In genomic region chr3:152191791-152192237, GRCm38 (mm10) we compare ENCODE assay signal across 8 mouse cellular contexts. TPM values are rescaled to one million over a fixed set of nuclear protein-coding genes. Genes with fewer than 3 reads are reported as not detected.
A peak's percentile ranks its signal among the peaks of the same experiment; 100 is the strongest.
DNase-seq lines count a peak whose midpoint lies in the region; ATAC-seq lines count a peak whose summit lies in the region.

No protein-coding gene starts in this region.

- H3K4me2 ChIP-seq in heart, embryonic 11.5 days: peak overlapping the region; percentile 83
- peak overlapping the region; percentile 67 for H3K4me2 ChIP-seq in kidney, embryonic 16.5 days (replicated peaks; ENCODE audit: low read depth, low read length)

- H3K36me3 ChIP-seq in heart, embryonic 11.5 days (ENCODE audit: control insufficient read depth, insufficient read depth, low read length): no peaks in the 10 kb centered on the region
- no peaks in the 10 kb centered on the region for H3K36me3 ChIP-seq in kidney, embryonic 16.5 days (ENCODE audit: insufficient read depth, low read length)
- H3K36me3 ChIP-seq in macrophage (ENCODE audit: inconsistent target): no peaks in the 10 kb centered on the region

- intact Hi-C loops in left cerebral cortex, postnatal 4 days (cut with DNase I): no loop called here

- H3K4me1 ChIP-seq in heart, embryonic 11.5 days (ENCODE audit: control insufficient read depth, insufficient read depth, low read length): peaks cover 20% of the 10 kb centered on the region
- H3K4me1 ChIP-seq in kidney, embryonic 16.5 days (ENCODE audit: insufficient read depth, low read length): peaks cover 16% of the 10 kb centered on the region

- H3K9me3 ChIP-seq in heart, embryonic 11.5 days (replicated peaks; ENCODE audit: control insufficient read depth, low read length): no peaks in the 10 kb centered on the region
- H3K9me3 ChIP-seq in kidney, embryonic 16.5 days (ENCODE audit: low read length): no peaks in the 10 kb centered on the region

- H3K9ac ChIP-seq in heart, embryonic 11.5 days (ENCODE audit: low read depth, low read length): peak overlapping the region; percentile 80
- peak overlapping the region; percentile 67 for H3K9ac ChIP-seq in kidney, embryonic 16.5 days (replicated peaks; ENCODE audit: low read length)

- peak overlapping the region; percentile 51 for H3K4me3 ChIP-seq in heart, embryonic 11.5 days (ENCODE audit: low read depth, low read length)
- H3K4me3 ChIP-seq in kidney, embryonic 16.5 days (ENCODE audit: low read length): peak overlapping the region; percentile 59
- peak overlapping the region; percentile 67 for H3K4me3 ChIP-seq in macrophage (ENCODE audit: inconsistent target)

- 9% methylated on average over 6 of the region's 6 CpGs for WGBS in heart, embryonic 11.5 days (ENCODE audit: insufficient replicate concordance)
- WGBS in kidney, embryonic 16.5 days: 7% methylated on average over 6 of the region's 6 CpGs
- WGBS in macrophage (ENCODE audit: missing documents): 3% methylated on average over 6 of the region's 6 CpGs

- H3K27ac ChIP-seq in heart, embryonic 11.5 days (ENCODE audit: low read depth, low read length): peak overlapping the region; percentile 89
- peak overlapping the region; percentile 86 for H3K27ac ChIP-seq in kidney, embryonic 16.5 days (ENCODE audit: low read length)
- H3K27ac ChIP-seq in macrophage: peak overlapping the region; percentile 54

- peaks cover 61% of the 10 kb centered on the region for H3K79me2 ChIP-seq in macrophage (ENCODE audit: inconsistent target)

- ATAC-seq in heart, embryonic 11.5 days (replicated peaks; ENCODE audit: insufficient number of reproducible peaks, low FRiP score, low TSS enrichment): peak; percentile 71
- ATAC-seq in kidney, embryonic 16.5 days (ENCODE audit: low FRiP score, low TSS enrichment): peak; percentile 42

- peak; percentile 45 for DNase-seq in thymus, postnatal 0 days (ENCODE audit: low spot score)
- no peak for DNase-seq in thymus, adult 18-20 months
- DNase-seq in embryo, embryonic 11 days: peak; percentile 53
- no peak for DNase-seq in yolk sac, embryonic 10.5 days (ENCODE audit: low spot score)
- DNase-seq in left cerebral cortex, postnatal 4 days: no peak

- H3K27me3 ChIP-seq in heart, embryonic 11.5 days (ENCODE audit: control insufficient read depth, insufficient read depth, low read length): no peaks in the 10 kb centered on the region
- no peaks in the 10 kb centered on the region for H3K27me3 ChIP-seq in kidney, embryonic 16.5 days (ENCODE audit: insufficient read depth, low read length)

RNA-seq across cellular contexts. Expression of gene Dnajb4, which starts 18.3 kb away (rescaled TPM):
- 35.3 and 37.0 TPM in 2 replicates for polyA plus RNA-seq in thymus, postnatal 0 days (2015; fragmentation: Nextera tagmentation; extraction: Ambion mirVana)
- polyA plus RNA-seq in heart, embryonic 11.5 days (2014; fragmentation: Nextera tagmentation; extraction: Ambion mirVana): 46.2 and 49.0 TPM in 2 replicates
- 34.1 and 34.2 TPM in 2 replicates for polyA plus RNA-seq in kidney, embryonic 16.5 days (2015; fragmentation: Nextera tagmentation; extraction: Ambion mirVana)
- total RNA-seq in macrophage (2018; cell fraction: chromatin; rRNA removed): 10 to 100 TPM in 24 of 26 experiments, 1 to 10 TPM in 2; 9.1 to 82.7 (median 21.5) TPM
- total RNA-seq in macrophage (2018; cell fraction: cytosol; rRNA removed): 100 to 1,000 TPM in 1 of 26 experiments, 10 to 100 TPM in 25; 15.8 to 120 (median 27.0) TPM
- 10 to 100 TPM; 21.2 to 96.7 (median 39.7) TPM for total RNA-seq in macrophage (2018; cell fraction: nucleus; rRNA removed)
- polyA plus RNA-seq in macrophage (2018): 20.2 to 25.5 TPM (median 23.8 TPM) in 3 replicates
- total RNA-seq in left cerebral cortex, postnatal 4 days (2021): 10 to 100 TPM; 38.4 to 42.9 TPM

RNA-seq across cellular contexts. Expression of gene Fubp1, which starts 18.4 kb away (rescaled TPM):
- polyA plus RNA-seq in thymus, postnatal 0 days (2015; fragmentation: Nextera tagmentation; extraction: Ambion mirVana): 234 and 249 TPM in 2 replicates
- 158 TPM in 2 replicates for polyA plus RNA-seq in heart, embryonic 11.5 days (2014; fragmentation: Nextera tagmentation; extraction: Ambion mirVana)
- polyA plus RNA-seq in kidney, embryonic 16.5 days (2015; fragmentation: Nextera tagmentation; extraction: Ambion mirVana): 258 and 286 TPM in 2 replicates
- 100 to 1,000 TPM; 204 to 537 (median 394) TPM for total RNA-seq in macrophage (2018; cell fraction: chromatin; rRNA removed)
- total RNA-seq in macrophage (2018; cell fraction: cytosol; rRNA removed): 10 to 100 TPM; 42.7 to 74.8 (median 57.3) TPM
- total RNA-seq in macrophage (2018; cell fraction: nucleus; rRNA removed): 100 to 1,000 TPM; 118 to 352 (median 176) TPM
- 49.5 to 105 TPM (median 88.5 TPM) in 3 replicates for polyA plus RNA-seq in macrophage (2018)
- total RNA-seq in left cerebral cortex, postnatal 4 days (2021): 100 to 1,000 TPM; 216 to 229 TPM

RNA-seq across cellular contexts. Expression of gene Gipc2, which starts 25.8 kb away (rescaled TPM):
- 1.1 and 1.4 TPM in 2 replicates for polyA plus RNA-seq in thymus, postnatal 0 days (2015; fragmentation: Nextera tagmentation; extraction: Ambion mirVana)
- polyA plus RNA-seq in heart, embryonic 11.5 days (2014; fragmentation: Nextera tagmentation; extraction: Ambion mirVana): 3.8 and 4.4 TPM in 2 replicates
- polyA plus RNA-seq in kidney, embryonic 16.5 days (2015; fragmentation: Nextera tagmentation; extraction: Ambion mirVana): 43.7 and 45.7 TPM in 2 replicates
- 1 to 10 TPM in 3 of 26 experiments, not detected in 23; 1.0 to 1.8 (median 1.2) TPM for total RNA-seq in macrophage (2018; cell fraction: chromatin; rRNA removed)
- under 1 TPM in 17 of 26 experiments, not detected in 9; 0.13 to 0.49 (median 0.29) TPM for total RNA-seq in macrophage (2018; cell fraction: cytosol; rRNA removed)
- total RNA-seq in macrophage (2018; cell fraction: nucleus; rRNA removed): 1 to 10 TPM in 1 of 26 experiments, under 1 TPM in 1, not detected in 24; 0.52 to 2.3 TPM
- polyA plus RNA-seq in macrophage (2018): 0.21 to 0.29 TPM in 2 of 3 replicates, not detected in the other
- 1 to 10 TPM; 4.0 to 7.3 TPM for total RNA-seq in left cerebral cortex, postnatal 4 days (2021)

Comparison
In these comparisons a context has a peak if more than half of its experiments do, and no peak if none do; other contexts are left out.
1. DNase-seq: peak in thymus, postnatal 0 days (single experiment) and embryo, embryonic 11 days (single experiment); none in thymus, adult 18-20 months (0 of 2), yolk sac, embryonic 10.5 days (single experiment) and left cerebral cortex, postnatal 4 days (single experiment).
2. Peak in every context shown above with its lines, with median percentiles within 50 percentile points of each other: H3K27ac ChIP-seq and H3K4me3 ChIP-seq.